Mouse (Mus musculus): ENCODE measurements around the gene Myo18a.

DNA sequence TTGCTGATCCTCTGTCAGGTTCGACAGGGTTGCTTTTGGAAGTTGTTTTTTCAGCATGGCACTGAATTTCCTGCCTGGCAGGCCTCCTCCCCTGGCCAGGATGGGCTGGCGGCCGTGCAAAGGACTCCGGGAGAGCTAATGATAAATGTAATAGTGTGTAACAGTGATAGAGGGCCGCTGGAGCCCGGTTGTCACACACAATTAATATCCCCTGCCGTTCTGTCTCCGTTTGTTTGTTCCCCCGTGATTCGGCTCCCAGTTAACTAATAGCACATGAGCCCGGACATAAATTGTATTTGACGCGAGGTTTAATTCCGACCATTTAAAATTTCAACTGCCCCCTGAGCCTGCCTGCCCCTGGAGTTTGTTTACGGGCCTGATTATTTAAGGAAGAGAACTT, 92.3 kb downstream of the Myo18a start:
- no peak for TF ChIP-seq CTCF (IDR thresholded peaks at IDR 0.05; ENCODE audit: low read depth)
- no peak for TF ChIP-seq EP300 (IDR thresholded peaks at IDR 0.05; ENCODE audit: low read depth)

All from heart, postnatal 0 days (tissue).